Mouse (Mus musculus): ENCODE data around the gene Ern1.
"Not testable (repeated sequence)": the region's sequence is repeated elsewhere in the genome, so short reads cannot be mapped to it uniquely, and the experiment has no call there.

Gene Ern1

DNA sequence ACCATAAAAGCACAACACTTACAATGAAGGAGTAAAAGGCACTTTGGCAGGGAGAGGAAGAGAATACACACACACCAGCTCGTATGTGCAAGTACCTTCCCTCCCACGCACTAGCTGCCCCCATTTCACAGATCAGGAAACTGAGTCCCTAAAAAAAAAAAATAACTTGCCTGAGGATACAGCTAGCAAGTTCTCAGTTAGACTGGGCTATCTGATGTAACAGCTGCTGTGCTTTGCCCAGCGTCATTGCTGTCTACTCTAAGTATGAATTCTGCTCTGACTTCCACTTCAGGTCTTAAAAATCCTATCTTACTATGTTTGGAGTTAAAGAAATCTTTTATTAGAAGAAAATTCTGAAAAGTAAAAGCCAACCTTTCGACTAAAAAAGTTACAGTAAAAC is 2.0 kb downstream of the Ern1 start:
- intact Hi-C loops (cut with DNase I): loop anchor here (5.0 kb wide), 1 partner anchor 48 kb away; no protein-coding TSS in a partner anchor

DNA sequence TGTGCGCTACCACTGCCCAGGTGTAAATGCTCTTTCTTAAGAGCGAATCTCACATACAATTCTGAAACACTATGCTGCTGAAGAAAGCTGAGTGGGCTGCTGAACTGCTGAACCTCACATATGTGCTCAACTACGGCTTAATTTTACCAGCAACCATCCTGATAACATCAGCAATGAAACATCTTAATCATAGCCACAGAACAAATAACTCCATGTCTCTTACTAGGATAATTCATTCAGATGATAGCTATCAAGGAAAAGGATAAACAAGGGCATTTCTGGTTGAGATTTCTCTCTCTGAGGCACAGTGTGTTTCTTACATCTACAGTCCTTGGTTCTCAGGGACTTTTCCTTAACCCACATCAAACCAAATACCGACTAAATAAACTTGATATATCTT is 2.8 kb downstream of the Ern1 start:
- intact Hi-C loops (cut with DNase I): loop anchor here (5.0 kb wide), 1 partner anchor 48 kb away; no protein-coding TSS in a partner anchor

GRCm38 (mm10) chr11:106482867-106483266 is 4.8 kb downstream of the Ern1 start:
- intact Hi-C loops (cut with DNase I): no loop called here

GRCm38 (mm10) chr11:106481651-106482050 is 6.0 kb downstream of the Ern1 start:
- intact Hi-C loops (cut with DNase I): loop anchor here (2.0 kb wide), 1 partner anchor 27 kb away; no protein-coding TSS in a partner anchor

DNA sequence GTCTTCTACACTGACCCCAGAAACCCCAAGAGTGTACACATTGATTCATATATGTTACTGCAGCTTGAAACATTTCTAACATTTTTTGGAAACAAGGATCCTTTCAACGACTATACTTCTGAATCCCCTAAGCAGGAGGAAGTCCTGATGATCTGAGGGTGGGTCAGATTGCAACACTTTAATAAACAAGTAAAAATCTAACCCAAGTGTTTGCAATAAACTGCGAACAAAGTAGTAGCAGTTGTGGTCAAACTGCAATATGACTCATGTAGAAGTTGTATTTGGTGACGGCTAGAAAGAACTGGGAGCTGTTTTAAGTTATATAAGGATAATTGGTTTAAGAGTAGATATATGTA is 7.1 kb downstream of the Ern1 start:
- intact Hi-C loops (cut with DNase I): loop anchor here (2.0 kb wide), 1 partner anchor 26 kb away; no protein-coding TSS in a partner anchor

GRCm38 (mm10) chr11:106479619-106480529 is 7.8 kb downstream of the Ern1 start:
- intact Hi-C loops (cut with DNase I): loop anchor here (2.0 kb wide), 1 partner anchor 25 kb away; no protein-coding TSS in a partner anchor

DNA sequence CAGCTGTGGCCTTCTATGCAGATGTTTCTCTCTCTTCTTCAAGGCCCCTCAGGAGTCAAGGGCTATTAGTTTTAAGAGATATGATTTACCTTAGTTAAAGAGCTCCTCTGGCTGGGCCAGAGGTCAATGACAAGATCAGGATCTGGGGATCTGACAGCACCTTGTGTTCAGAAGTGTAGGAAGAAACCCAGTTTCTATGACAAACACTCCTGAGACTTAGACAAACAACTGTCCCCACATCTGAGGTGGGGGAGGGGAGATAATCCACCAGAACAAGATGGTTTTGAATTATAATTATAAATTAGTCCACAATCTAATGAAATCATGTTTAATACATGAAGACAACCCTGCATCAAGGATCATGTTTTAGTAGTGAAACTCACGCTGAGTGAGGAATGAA is 8.9 kb downstream of the Ern1 start:
- intact Hi-C loops (cut with DNase I): no loop called here

- intact Hi-C loops (cut with DNase I): no loop called here
Measured at GRCm38 (mm10) chr11:106477505-106478160, 10.0 kb downstream of the Ern1 start.

DNA sequence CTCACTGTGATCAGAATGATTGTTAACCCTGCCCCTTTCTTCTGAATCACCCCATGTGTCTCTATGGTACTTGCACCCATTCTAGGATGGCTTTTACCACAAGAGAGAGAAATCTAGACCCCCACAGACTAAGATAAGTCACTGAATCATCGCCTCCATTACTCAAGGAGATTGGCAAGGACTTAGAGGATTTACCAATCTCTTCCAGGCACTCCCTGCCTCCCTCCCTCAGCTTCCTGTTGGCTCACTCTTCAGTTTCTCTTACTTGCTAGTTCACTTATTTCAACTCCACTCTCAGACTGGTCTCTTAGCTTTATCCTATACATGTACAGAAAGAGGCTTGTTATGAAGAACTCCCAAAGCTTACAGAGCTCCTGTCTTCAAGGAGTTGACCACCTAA is 12.3 kb downstream of the Ern1 start:
- intact Hi-C loops (cut with DNase I): no loop called here

- intact Hi-C loops (cut with DNase I): no loop called here
Measured at GRCm38 (mm10) chr11:106471629-106472028, 16.0 kb downstream of the Ern1 start.

- intact Hi-C loops (cut with DNase I): no loop called here
Measured at GRCm38 (mm10) chr11:106468509-106468908, 19.1 kb downstream of the Ern1 start.

GRCm38 (mm10) chr11:106465932-106466331 is 21.7 kb downstream of the Ern1 start:
- intact Hi-C loops (cut with DNase I): no loop called here

DNA sequence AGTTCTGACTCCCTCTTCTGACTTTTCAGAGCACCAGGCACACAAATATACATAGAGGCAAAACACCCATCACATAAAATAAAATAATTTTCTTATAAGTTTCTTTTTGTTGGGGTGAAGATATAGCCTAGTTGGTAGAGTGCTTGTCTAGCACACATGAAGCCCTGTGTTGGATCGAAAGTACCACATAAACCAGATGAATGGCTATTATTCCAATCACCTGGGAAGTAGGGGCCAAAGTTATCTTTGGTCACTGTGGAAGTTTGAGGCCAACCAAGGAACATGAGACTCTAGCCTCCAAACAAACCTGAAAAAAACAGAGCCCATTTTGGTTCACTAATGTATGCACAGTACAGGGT is 22.1 kb downstream of the Ern1 start:
- intact Hi-C loops (cut with DNase I): no loop called here

DNA sequence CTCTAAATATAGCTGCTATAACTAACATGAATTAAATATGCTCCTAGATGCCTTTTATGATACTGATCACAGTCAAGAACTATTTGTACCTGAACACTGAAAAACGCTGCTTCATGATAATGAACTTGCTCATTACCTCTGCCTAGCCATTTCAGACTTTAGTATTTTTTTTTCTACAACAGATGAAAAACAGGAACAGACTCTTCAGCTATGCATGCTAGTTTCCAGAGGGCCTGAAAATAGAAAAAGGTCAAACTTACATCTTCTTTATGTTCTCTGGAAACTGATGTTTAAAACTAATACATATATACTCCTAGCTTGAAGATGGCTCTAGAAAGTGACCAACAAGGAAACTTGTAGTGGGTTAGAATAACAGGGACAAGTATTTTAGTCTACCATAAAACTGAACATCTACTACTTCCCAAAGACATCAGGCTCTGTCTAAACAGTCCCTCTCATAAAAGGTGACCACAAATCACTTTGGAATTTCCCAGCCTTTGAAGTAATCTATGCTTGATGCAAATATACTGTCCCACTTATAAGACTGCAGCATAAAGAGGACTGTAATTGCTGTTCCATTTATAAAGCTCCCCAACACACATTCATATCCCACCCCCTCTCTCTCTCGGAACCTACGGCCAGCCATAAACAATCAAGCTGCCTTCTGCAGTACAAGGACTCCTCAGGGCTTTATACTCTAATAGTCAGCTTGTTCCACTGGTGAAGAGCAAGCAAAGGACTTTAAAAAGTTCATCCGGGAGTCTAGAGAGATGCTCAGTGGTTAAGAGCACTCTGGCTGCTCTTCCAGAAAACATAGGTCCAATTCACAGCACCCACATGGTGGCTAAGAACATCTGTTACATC is 22.7 kb downstream of the Ern1 start:
- intact Hi-C loops (cut with DNase I): no loop called here

- intact Hi-C loops (cut with DNase I): no loop called here
Measured at GRCm38 (mm10) chr11:106463845-106464244, 23.8 kb downstream of the Ern1 start.

GRCm38 (mm10) chr11:106462309-106462708 is 25.3 kb downstream of the Ern1 start:
- intact Hi-C loops (cut with DNase I): no loop called here

- intact Hi-C loops (cut with DNase I): no loop called here
Measured at GRCm38 (mm10) chr11:106461145-106461932, 26.3 kb downstream of the Ern1 start.

DNA sequence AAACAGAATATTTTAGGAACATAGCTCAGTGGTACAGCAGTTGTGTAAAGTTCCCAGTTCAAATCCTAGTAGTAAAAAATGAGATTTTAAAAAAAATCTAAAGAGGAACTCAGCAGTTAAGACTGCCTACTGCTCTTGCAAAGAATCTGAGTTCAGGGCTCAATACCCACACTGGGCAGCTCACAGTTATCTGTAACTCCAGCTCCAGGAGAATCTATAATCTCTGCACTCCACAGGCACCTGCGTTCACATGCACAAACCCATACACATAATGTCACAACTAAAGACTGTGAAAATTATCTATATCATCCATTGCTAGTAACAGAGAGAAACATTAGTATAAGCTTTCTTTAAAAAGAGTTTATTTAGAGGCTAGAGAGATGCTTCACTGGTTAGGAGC is 27.0 kb downstream of the Ern1 start:
- intact Hi-C loops (cut with DNase I): no loop called here

- intact Hi-C loops (cut with DNase I): no loop called here
Measured at GRCm38 (mm10) chr11:106458540-106458939, 29.1 kb downstream of the Ern1 start.

GRCm38 (mm10) chr11:106443646-106444045 is 44.0 kb downstream of the Ern1 start:
- intact Hi-C loops (cut with DNase I): no loop called here

DNA sequence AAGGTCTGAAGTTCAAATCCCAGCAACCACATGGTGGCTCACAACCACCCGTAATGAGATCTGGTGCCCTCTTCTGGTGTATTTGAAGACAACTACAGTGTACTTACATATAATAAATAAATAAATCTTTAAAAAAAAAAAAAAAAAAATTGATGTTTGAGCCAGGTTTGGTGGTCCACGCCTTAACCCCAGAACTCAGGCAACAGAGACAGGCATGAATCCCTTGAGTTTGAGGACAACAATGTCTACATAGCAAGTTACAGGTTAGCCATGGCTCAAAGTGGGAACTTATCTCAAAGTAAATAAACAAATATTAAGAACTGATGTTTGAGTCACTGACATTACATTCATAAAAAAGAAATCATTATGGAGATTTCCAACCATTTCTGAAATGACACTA is 45.1 kb downstream of the Ern1 start:
- intact Hi-C loops (cut with DNase I): not testable (repeated sequence)

Data from adrenal gland (tissue).